Mouse (Mus musculus): ENCODE measurements around the gene Adam33.

DNA sequence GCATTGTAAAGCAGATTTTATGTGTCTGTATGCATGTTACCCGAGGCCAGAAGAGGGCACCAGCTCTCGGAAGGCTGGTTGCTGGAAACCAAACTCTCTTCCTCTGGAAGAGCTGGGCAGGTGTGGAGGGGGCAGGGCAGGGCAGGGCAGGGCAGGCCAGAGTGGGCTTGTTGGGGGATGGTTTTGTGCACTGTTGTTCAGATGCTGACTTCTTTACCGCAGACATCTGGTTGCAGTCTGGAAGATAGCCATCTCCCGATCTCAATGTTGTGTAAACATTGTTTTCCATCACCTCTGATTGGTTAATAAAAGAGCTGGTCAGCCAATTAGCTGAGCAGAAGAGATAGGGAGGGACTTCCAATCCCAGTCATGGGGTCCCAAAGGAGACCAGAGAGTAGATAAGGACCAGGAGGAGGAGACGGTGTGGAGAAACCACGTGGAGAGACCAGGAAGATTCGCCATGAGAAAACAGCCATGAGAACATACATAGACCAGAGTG lies 19.2 kb downstream of the Adam33 start:
- TF ChIP-seq CTCF (IDR thresholded peaks at IDR 0.05; ENCODE audit: low read depth, low read length) (no peak), TAL1 (conservative IDR thresholded peaks at IDR 0.05; ENCODE audit: low read depth, low read length) (no peak)
